Mouse (Mus musculus): ENCODE data around the gene Flot1. TPM values are rescaled to one million over a fixed set of nuclear protein-coding genes. Genes with fewer than 3 reads are reported as not detected.

The Flot1 gene
- polyA plus RNA-seq, 1 experiment = 212 TPM

GRCm38 (mm10) chr17:35808073-35808472 lies 15.0 kb upstream of the Flot1 start:
- no peaks in the 10 kb centered on the region for H3K4me1 ChIP-seq (ENCODE audit: control insufficient read depth, insufficient read depth, low read length)
- TF ChIP-seq CTCF (IDR thresholded peaks at IDR 0.05; ENCODE audit: extremely low read depth, insufficient read depth, low read length) (no peak), POLR2A (IDR thresholded peaks at IDR 0.05; ENCODE audit: extremely low read depth, insufficient read depth, low read length) (no peak)
- 0 out of 2 replicates have a peak overlapping the region, but pooled peaks have one; percentile 66 for H3K27ac ChIP-seq (ENCODE audit: insufficient read depth, low read length)
- H3K4me3 ChIP-seq (ENCODE audit: insufficient read depth, low read length) = no peak overlapping the region

- H3K4me3 ChIP-seq (ENCODE audit: insufficient read depth, low read length) = no peak overlapping the region
- no peaks in the 10 kb centered on the region for H3K4me1 ChIP-seq (ENCODE audit: control insufficient read depth, insufficient read depth, low read length)
- no peak overlapping the region for H3K27ac ChIP-seq (ENCODE audit: insufficient read depth, low read length)
- TF ChIP-seq CTCF (IDR thresholded peaks at IDR 0.05; ENCODE audit: extremely low read depth, insufficient read depth, low read length) = no peak
- TF ChIP-seq POLR2A (IDR thresholded peaks at IDR 0.05; ENCODE audit: extremely low read depth, insufficient read depth, low read length) = no peak
Measured at GRCm38 (mm10) chr17:35809395-35809794, 13.6 kb upstream of the Flot1 start.

GRCm38 (mm10) chr17:35810900-35811648 lies 12.0 kb upstream of the Flot1 start:
- no peak overlapping the region for H3K27ac ChIP-seq (ENCODE audit: insufficient read depth, low read length)
- TF ChIP-seq CTCF (IDR thresholded peaks at IDR 0.05; ENCODE audit: extremely low read depth, insufficient read depth, low read length) (no peak), POLR2A (IDR thresholded peaks at IDR 0.05; ENCODE audit: extremely low read depth, insufficient read depth, low read length) (no peak)
- no peaks in the 10 kb centered on the region for H3K4me1 ChIP-seq (ENCODE audit: control insufficient read depth, insufficient read depth, low read length)
- H3K4me3 ChIP-seq (ENCODE audit: insufficient read depth, low read length) = no peak overlapping the region

GRCm38 (mm10) chr17:35812307-35812706 lies 10.7 kb upstream of the Flot1 start:
- no peak for TF ChIP-seq CTCF (IDR thresholded peaks at IDR 0.05; ENCODE audit: extremely low read depth, insufficient read depth, low read length)
- TF ChIP-seq POLR2A (IDR thresholded peaks at IDR 0.05; ENCODE audit: extremely low read depth, insufficient read depth, low read length) = no peak
- no peak overlapping the region for H3K4me3 ChIP-seq (ENCODE audit: insufficient read depth, low read length)
- no peaks in the 10 kb centered on the region for H3K4me1 ChIP-seq (ENCODE audit: control insufficient read depth, insufficient read depth, low read length)
- H3K27ac ChIP-seq (ENCODE audit: insufficient read depth, low read length) = no peak overlapping the region

- no peak for TF ChIP-seq CTCF (IDR thresholded peaks at IDR 0.05; ENCODE audit: extremely low read depth, insufficient read depth, low read length)
- no peak for TF ChIP-seq POLR2A (IDR thresholded peaks at IDR 0.05; ENCODE audit: extremely low read depth, insufficient read depth, low read length)
- Histone ChIP-seq H3K27ac (ENCODE audit: insufficient read depth, low read length) (no peak overlapping the region), H3K4me1 (ENCODE audit: control insufficient read depth, insufficient read depth, low read length) (no peaks in the 10 kb centered on the region), H3K4me3 (ENCODE audit: insufficient read depth, low read length) (no peak overlapping the region)
Measured at GRCm38 (mm10) chr17:35812736-35813135, 10.3 kb upstream of the Flot1 start.

GRCm38 (mm10) chr17:35813245-35813647 lies 9.8 kb upstream of the Flot1 start:
- Histone ChIP-seq H3K4me1 (ENCODE audit: control insufficient read depth, insufficient read depth, low read length) (no peaks in the 10 kb centered on the region), H3K4me3 (ENCODE audit: insufficient read depth, low read length) (no peak overlapping the region), H3K27ac (ENCODE audit: insufficient read depth, low read length) (0 out of 2 replicates have a peak overlapping the region, but pooled peaks have one; percentile 36)
- TF ChIP-seq POLR2A (IDR thresholded peaks at IDR 0.05; ENCODE audit: extremely low read depth, insufficient read depth, low read length) = no peak
- TF ChIP-seq CTCF (IDR thresholded peaks at IDR 0.05; ENCODE audit: extremely low read depth, insufficient read depth, low read length) = no peak

GRCm38 (mm10) chr17:35813653-35814052 lies 9.4 kb upstream of the Flot1 start:
- no peaks in the 10 kb centered on the region for H3K4me1 ChIP-seq (ENCODE audit: control insufficient read depth, insufficient read depth, low read length)
- no peak for TF ChIP-seq CTCF (IDR thresholded peaks at IDR 0.05; ENCODE audit: extremely low read depth, insufficient read depth, low read length)
- no peak for TF ChIP-seq POLR2A (IDR thresholded peaks at IDR 0.05; ENCODE audit: extremely low read depth, insufficient read depth, low read length)
- no peak overlapping the region for H3K4me3 ChIP-seq (ENCODE audit: insufficient read depth, low read length)
- H3K27ac ChIP-seq (ENCODE audit: insufficient read depth, low read length) = peak overlapping the region; percentile 36

- H3K4me3 ChIP-seq (ENCODE audit: insufficient read depth, low read length) = no peak overlapping the region
- no peak overlapping the region for H3K27ac ChIP-seq (ENCODE audit: insufficient read depth, low read length)
- H3K4me1 ChIP-seq (ENCODE audit: control insufficient read depth, insufficient read depth, low read length) = no peaks in the 10 kb centered on the region
- TF ChIP-seq POLR2A (IDR thresholded peaks at IDR 0.05; ENCODE audit: extremely low read depth, insufficient read depth, low read length) (no peak), CTCF (IDR thresholded peaks at IDR 0.05; ENCODE audit: extremely low read depth, insufficient read depth, low read length) (no peak)
Measured at GRCm38 (mm10) chr17:35814678-35815077, 8.4 kb upstream of the Flot1 start.

- TF ChIP-seq CTCF (IDR thresholded peaks at IDR 0.05; ENCODE audit: extremely low read depth, insufficient read depth, low read length) (no peak), POLR2A (IDR thresholded peaks at IDR 0.05; ENCODE audit: extremely low read depth, insufficient read depth, low read length) (no peak)
- Histone ChIP-seq H3K4me3 (ENCODE audit: insufficient read depth, low read length) (no peak overlapping the region), H3K4me1 (ENCODE audit: control insufficient read depth, insufficient read depth, low read length) (no peaks in the 10 kb centered on the region), H3K27ac (ENCODE audit: insufficient read depth, low read length) (no peak overlapping the region)
Measured at GRCm38 (mm10) chr17:35815836-35816235, 7.2 kb upstream of the Flot1 start.

- H3K27ac ChIP-seq (ENCODE audit: insufficient read depth, low read length) = no peak overlapping the region
- H3K4me3 ChIP-seq (ENCODE audit: insufficient read depth, low read length) = no peak overlapping the region
- no peaks in the 10 kb centered on the region for H3K4me1 ChIP-seq (ENCODE audit: control insufficient read depth, insufficient read depth, low read length)
- TF ChIP-seq CTCF (IDR thresholded peaks at IDR 0.05; ENCODE audit: extremely low read depth, insufficient read depth, low read length) (no peak), POLR2A (IDR thresholded peaks at IDR 0.05; ENCODE audit: extremely low read depth, insufficient read depth, low read length) (no peak)
Measured at GRCm38 (mm10) chr17:35816686-35817085, 6.3 kb upstream of the Flot1 start.
